Mouse (Mus musculus) myocyte (in vitro differentiated cells): ENCODE results near the gene Svop. TPM values are rescaled to one million over a fixed set of nuclear protein-coding genes. Genes with fewer than 3 reads are reported as not detected.

Experiments used
- H3K27me3 ChIP-seq: one replicate; pipeline ENCODE4 v1.6.1; 2011; ENCODE audit not compliant: control insufficient read depth, insufficient read depth, insufficient read length
- H3K36me3 ChIP-seq: one replicate; pipeline ENCODE4 v1.6.1; 2011; ENCODE audit not compliant: control insufficient read depth, insufficient read depth
- H3K4me2 ChIP-seq: one replicate; pipeline ENCODE4 v1.6.1; 2011; ENCODE audit warnings: low read depth, control low read depth
- H3K4me3 ChIP-seq: one replicate; pipeline ENCODE4 v1.5.1; 2011; ENCODE audit warnings: mild to moderate bottlenecking, control low read depth, moderate library complexity
- H3K79me2 ChIP-seq: one replicate; pipeline ENCODE4 v1.6.1; 2011; ENCODE audit not compliant: control insufficient read depth, insufficient read depth
- H3ac ChIP-seq: one replicate; pipeline ENCODE4 v1.6.1; 2011; ENCODE audit not compliant: control insufficient read depth, insufficient read length
- CEBPB ChIP-seq: IDR thresholded peaks from 2 replicates; pipeline ENCODE4 v1.6.1; 2011; ENCODE audit warnings: mild to moderate bottlenecking, moderate library complexity; ENCODE audit not compliant: poor library complexity, insufficient read depth, severe bottlenecking
- E2F4 ChIP-seq: IDR thresholded peaks from one replicate; pipeline ENCODE4 v1.6.1; 2011; ENCODE audit warnings: mild to moderate bottlenecking, control low read depth, moderate library complexity; ENCODE audit not compliant: insufficient read depth
- MAX ChIP-seq: IDR thresholded peaks from one replicate; pipeline ENCODE4 v1.6.1; 2011; ENCODE audit warnings: low read depth, mild to moderate bottlenecking, control low read depth
- MYOD1 ChIP-seq, 3 experiments: IDR thresholded peaks; one replicate each; pipeline ENCODE4 v1.6.1; 2011; ENCODE audit warnings: control low read depth in 2 of 3, low read depth in 2 of 3, mild to moderate bottlenecking in 2 of 3, moderate library complexity in 1 of 3; ENCODE audit not compliant: insufficient read length in 2 of 3, control insufficient read depth in 1 of 3
- MYOG ChIP-seq, 3 experiments: IDR thresholded peaks; one replicate each; pipeline ENCODE4 v1.6.1; 2011; ENCODE audit warnings: control low read depth in 2 of 3, low read depth in 2 of 3, mild to moderate bottlenecking in 2 of 3; ENCODE audit not compliant: insufficient read length in 2 of 3, control insufficient read depth in 1 of 3, insufficient read depth in 1 of 3
- POLR2A ChIP-seq: IDR thresholded peaks from one replicate; pipeline ENCODE4 v1.6.1; 2011; ENCODE audit warnings: low read depth, mild to moderate bottlenecking, control low read depth, moderate library complexity; ENCODE audit not compliant: insufficient read length
- POLR2AphosphoS2 ChIP-seq: IDR thresholded peaks from one replicate; pipeline ENCODE4 v1.6.1; 2011; ENCODE audit warnings: low read depth, control low read depth; ENCODE audit not compliant: insufficient read length
- REST ChIP-seq: IDR thresholded peaks from one replicate; pipeline ENCODE4 v1.6.1; 2011; ENCODE audit warnings: mild to moderate bottlenecking, control low read depth, moderate library complexity; ENCODE audit not compliant: insufficient read depth, insufficient read length
- SRF ChIP-seq: IDR thresholded peaks from one replicate; pipeline ENCODE4 v1.6.1; 2011; ENCODE audit warnings: low read depth; ENCODE audit not compliant: control insufficient read depth, insufficient read length
- TCF12 ChIP-seq: IDR thresholded peaks from one replicate; pipeline ENCODE4 v1.6.1; 2011; ENCODE audit warnings: mild to moderate bottlenecking, control low read depth; ENCODE audit not compliant: poor library complexity, insufficient read depth, severe bottlenecking
- TCF3 ChIP-seq: IDR thresholded peaks from one replicate; pipeline ENCODE4 v1.6.1; 2011; ENCODE audit warnings: low read depth, control low read depth; ENCODE audit not compliant: insufficient read length
- USF1 ChIP-seq: IDR thresholded peaks from one replicate; pipeline ENCODE4 v1.6.1; 2011; ENCODE audit warnings: low read depth, mild to moderate bottlenecking, control low read depth, moderate library complexity
- polyA plus RNA-seq: library from polyadenylated mRNA; unstranded; fragments of >200 nt; fragmentation: generic; extraction: Trizol; gene quantifications from one replicate; pipeline ENCODE4 v1.2.1, GENCODE M21; 2012; ENCODE audit warnings: missing spikeins

The Svop gene
- polyA plus RNA-seq, 1 experiment: 0.05 TPM

DNA sequence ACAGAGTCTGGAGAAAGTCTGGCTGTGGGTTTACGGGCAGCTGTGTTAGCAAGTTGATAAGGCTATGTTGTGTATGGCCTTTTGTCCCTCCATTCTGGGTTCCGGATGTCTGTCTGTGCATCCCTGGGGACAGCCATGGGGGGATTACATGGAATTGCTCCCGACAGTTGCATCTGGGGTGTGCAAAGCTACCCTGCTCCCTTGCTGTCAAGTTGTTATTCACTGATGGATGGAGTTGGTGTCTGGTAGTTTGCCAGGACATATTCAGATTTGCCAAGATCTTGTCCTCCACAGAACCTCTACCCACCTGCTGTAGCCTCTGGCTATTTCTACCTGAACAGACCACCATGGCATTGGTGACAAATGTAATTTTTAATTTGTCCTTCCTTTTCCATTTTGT, 45.2 kb downstream of the Svop start:
- Histone ChIP-seq H3K36me3 (no peaks in the 10 kb centered on the region), H3K79me2 (no peaks in the 10 kb centered on the region), H3K4me3 (no peak overlapping the region), H3ac (no peak overlapping the region), H3K4me2 (no peak overlapping the region), H3K27me3 (peaks cover 3% of the 10 kb centered on the region)
- TF ChIP-seq MAX: no peak
- TF ChIP-seq MYOD1 (IDR thresholded peaks at IDR 0.05; ENCODE audit: control insufficient read depth in 1 of 3, insufficient read length in 2 of 3, low read depth in 2 of 3): no peak
- TF ChIP-seq CEBPB: no peak
- TF ChIP-seq MYOG (IDR thresholded peaks at IDR 0.05; ENCODE audit: control insufficient read depth in 1 of 3, insufficient read depth in 1 of 3, insufficient read length in 2 of 3, low read depth in 2 of 3): no peak
- TF ChIP-seq E2F4: no peak
- no peak for TF ChIP-seq POLR2AphosphoS2
- no peak for TF ChIP-seq USF1
- no peak for TF ChIP-seq REST

DNA sequence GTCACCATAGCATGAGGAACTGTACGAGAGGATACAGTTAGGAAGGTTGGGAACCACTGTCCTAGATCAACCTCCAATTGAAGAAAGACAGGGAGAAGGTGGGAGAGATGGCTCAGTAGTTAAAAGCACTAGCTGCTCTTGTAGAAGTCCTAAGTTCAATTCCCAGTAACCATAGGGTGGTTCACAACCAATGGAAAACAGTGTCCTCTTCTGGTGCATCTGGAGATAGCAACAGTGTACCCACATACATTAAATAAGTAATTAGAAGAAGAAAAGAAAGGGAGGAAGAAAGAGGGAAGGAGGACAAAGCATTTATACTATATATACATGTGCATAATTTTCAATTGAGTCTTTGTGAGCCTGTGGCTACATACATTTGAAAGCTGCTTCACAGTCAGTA, 46.2 kb downstream of the Svop start:
- no peak overlapping the region for H3K4me3 ChIP-seq
- no peaks in the 10 kb centered on the region for H3K79me2 ChIP-seq
- H3K36me3 ChIP-seq: no peaks in the 10 kb centered on the region
- peaks cover 3% of the 10 kb centered on the region for H3K27me3 ChIP-seq
- TF ChIP-seq E2F4: no peak
- TF ChIP-seq USF1: no peak
- TF ChIP-seq MYOD1 (IDR thresholded peaks at IDR 0.05; ENCODE audit: control insufficient read depth in 1 of 3, insufficient read length in 2 of 3, low read depth in 2 of 3): no peak
- no peak for TF ChIP-seq TCF12
- TF ChIP-seq CEBPB: no peak
- no peak for TF ChIP-seq REST
- no peak for TF ChIP-seq TCF3
- TF ChIP-seq SRF: no peak
- no peak for TF ChIP-seq MYOG (IDR thresholded peaks at IDR 0.05; ENCODE audit: control insufficient read depth in 1 of 3, insufficient read depth in 1 of 3, insufficient read length in 2 of 3, low read depth in 2 of 3)
- TF ChIP-seq POLR2A: no peak
- TF ChIP-seq POLR2AphosphoS2: no peak
- TF ChIP-seq MAX: no peak
- no peak overlapping the region for H3ac ChIP-seq
- no peak overlapping the region for H3K4me2 ChIP-seq

DNA sequence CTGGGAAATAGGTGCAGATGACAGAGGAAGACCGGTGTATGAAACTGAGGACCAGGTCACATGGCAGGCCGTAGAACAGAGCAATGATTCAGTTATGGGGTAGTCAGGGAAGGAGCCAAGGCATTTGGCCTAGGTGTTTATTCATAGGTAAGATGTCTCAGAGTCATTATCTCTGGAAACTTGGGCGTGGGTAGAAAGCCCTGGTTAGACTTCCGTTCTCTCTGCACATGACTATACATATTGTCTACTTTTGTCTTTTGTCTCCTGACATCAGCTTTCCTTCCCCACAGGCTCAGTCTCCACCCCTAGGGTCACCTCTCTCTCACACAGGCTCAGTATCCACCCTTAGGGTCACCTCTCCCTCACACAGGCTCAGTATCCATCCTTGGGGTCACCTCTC, 47.6 kb downstream of the Svop start:
- Histone ChIP-seq H3K4me3 (no peak overlapping the region), H3K4me2 (no peak overlapping the region), H3ac (no peak overlapping the region), H3K27me3 (peaks cover 3% of the 10 kb centered on the region), H3K79me2 (no peaks in the 10 kb centered on the region), H3K36me3 (no peaks in the 10 kb centered on the region)
- no peak for TF ChIP-seq MAX
- no peak for TF ChIP-seq POLR2A
- no peak for TF ChIP-seq REST
- TF ChIP-seq MYOG (IDR thresholded peaks at IDR 0.05; ENCODE audit: control insufficient read depth in 1 of 3, insufficient read depth in 1 of 3, insufficient read length in 2 of 3, low read depth in 2 of 3): no peak
- TF ChIP-seq E2F4: no peak

DNA sequence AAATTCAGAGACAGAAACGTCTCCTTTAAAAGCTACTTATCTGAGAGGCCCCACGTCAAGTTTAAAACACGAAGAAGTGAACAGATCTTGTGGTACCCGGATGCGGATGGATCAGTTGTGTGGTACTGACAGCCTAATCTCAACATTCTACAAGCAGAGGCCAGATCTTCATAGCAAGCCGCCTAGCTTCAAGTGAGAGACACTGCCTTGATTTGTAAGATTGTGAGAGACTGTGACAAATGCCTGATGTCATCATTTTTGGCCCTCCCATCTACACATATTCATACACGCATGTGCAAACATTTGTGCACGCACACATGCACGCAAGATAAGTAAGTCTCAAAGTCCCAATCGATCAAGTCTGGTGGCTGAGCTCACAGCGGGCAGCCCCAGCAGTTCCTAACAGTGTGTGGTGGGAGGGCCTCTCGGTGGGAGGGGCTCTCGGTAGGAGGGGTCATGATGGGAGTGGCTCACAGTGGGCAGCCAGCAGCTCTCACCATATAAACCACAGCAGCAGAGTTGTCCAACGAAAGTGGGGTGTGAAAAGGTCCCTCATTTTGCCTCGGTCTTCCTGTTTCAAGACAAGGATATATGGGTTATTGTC, 49.9 kb downstream of the Svop start:
- Histone ChIP-seq H3K79me2 (no peaks in the 10 kb centered on the region), H3K4me2 (peak overlapping the region; percentile 8), H3K36me3 (no peaks in the 10 kb centered on the region), H3ac (no peak overlapping the region), H3K27me3 (peaks cover 20% of the 10 kb centered on the region), H3K4me3 (no peak overlapping the region)
- no peak for TF ChIP-seq USF1
- no peak for TF ChIP-seq POLR2AphosphoS2
- no peak for TF ChIP-seq MAX
- no peak for TF ChIP-seq REST
- no peak for TF ChIP-seq POLR2A
- no peak for TF ChIP-seq E2F4
- no peak for TF ChIP-seq TCF3

DNA sequence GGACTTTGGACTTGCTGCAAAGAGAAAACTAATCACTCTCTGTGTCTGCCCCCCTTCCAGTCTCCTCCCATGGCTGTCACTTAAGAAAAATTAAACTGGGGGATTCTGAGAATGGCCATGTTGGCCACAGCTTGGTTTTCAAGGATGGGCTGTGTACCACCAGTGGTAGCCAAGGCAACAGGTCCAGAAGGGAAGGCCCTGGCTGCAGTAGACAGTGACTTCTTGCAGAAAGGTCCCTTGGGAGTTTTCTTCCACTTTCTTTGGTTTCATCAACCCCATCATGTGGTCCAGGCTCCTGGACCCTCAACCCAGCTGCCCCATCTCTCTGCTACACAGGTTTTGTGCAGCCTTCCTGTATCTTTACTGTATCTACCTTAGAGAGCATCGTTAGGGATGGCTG, 50.5 kb downstream of the Svop start:
- no peak overlapping the region for H3K4me3 ChIP-seq
- H3K79me2 ChIP-seq: no peaks in the 10 kb centered on the region
- H3K27me3 ChIP-seq: peaks cover 26% of the 10 kb centered on the region
- H3ac ChIP-seq: no peak overlapping the region
- H3K4me2 ChIP-seq: no peak overlapping the region
- TF ChIP-seq MAX (no peak), REST (no peak), CEBPB (no peak), MYOD1 (IDR thresholded peaks at IDR 0.05; ENCODE audit: control insufficient read depth in 1 of 3, insufficient read length in 2 of 3, low read depth in 2 of 3) (no peak), MYOG (IDR thresholded peaks at IDR 0.05; ENCODE audit: control insufficient read depth in 1 of 3, insufficient read depth in 1 of 3, insufficient read length in 2 of 3, low read depth in 2 of 3) (no peak), USF1 (no peak), TCF12 (no peak), TCF3 (no peak), POLR2A (no peak), E2F4 (no peak), SRF (no peak), POLR2AphosphoS2 (no peak)
- no peaks in the 10 kb centered on the region for H3K36me3 ChIP-seq
